Mouse (Mus musculus) gastrocnemius, adult 8-10 months (tissue): ENCODE data around the gene Pamr1. TPM values are rescaled to one million over a fixed set of nuclear protein-coding genes. Genes with fewer than 3 reads are reported as not detected.

Source experiments
- DNase-seq, 2 experiments: peaks; one replicate each; pipeline ENCODE4 v3.0.0; 2022; ENCODE audit warnings: low spot score in 2 of 2
- total RNA-seq, 4 experiments: library from RNA; stranded (reverse); gene quantifications; 2 replicates each; pipeline ENCODE4 v1.2.4; 2022

Pamr1 gene
- 10 to 100 TPM in 1 of 4 experiments, 1 to 10 TPM in 3; 6.7 to 14.8 (median 8.5) TPM for total RNA-seq

DNA sequence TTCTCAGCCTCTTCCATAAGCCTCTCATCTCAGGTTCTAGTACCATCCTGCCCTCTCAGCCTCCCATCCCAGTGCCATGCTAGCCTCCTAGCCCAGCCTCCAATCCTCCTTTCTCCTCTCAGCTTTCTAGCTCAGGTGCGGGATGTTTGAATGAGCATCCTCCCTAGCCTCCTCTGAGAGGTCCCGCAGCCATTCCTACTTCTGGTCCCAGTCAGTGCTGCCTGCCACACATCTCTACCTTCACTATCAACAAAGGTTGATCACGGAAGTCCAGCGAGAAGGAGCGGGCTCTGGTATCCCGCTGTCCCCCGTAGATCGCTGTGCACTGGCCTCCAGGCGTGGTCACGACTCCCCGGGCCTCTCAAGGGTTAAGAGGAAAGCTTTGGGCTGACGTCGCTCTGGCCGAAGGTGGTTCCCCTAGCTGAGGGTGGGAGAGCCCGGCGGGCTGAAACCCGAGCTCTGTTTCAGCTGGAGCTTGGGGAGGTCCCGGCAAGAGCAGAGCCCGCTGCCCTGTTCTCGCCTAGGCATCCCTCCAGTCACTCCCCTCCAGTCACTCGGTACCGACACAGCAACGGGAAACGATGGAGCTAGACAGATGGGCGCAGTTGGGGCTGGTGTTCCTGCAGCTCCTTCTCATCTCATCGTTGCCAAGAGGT is at the start of gene Pamr1:
Gene Pamr1 (plus strand): TSS at position 402 of the 656 bp plus-strand sequence.
- peak in 1 of 2 experiments; percentile 21 for DNase-seq

GRCm38 (mm10) chr2:102507633-102508032 is 42.2 kb upstream of the Pamr1 start:
- DNase-seq = no peak

DNA sequence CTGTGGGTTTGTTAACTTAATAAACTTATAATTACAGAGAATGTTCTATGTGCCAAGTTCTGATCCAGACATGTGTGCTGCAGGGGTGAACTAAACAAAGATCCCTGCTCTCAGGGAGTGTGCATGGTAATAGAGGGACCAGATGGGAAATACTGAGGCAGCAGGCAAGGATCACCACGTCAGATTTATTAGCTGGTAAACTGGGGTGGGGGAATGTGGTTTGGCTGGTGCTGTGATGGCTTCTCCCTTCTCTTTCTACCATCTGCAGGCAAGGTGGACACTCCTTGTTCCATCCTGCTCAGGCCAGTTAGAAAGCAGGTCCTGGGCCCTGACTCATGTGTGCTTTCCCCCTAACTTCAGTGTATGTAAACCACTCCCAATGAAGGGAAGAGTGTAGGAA is 41.7 kb upstream of the Pamr1 start:
- no peak for DNase-seq

- no peak for DNase-seq
These were observed 29.9 kb upstream of the Pamr1 start for GRCm38 (mm10) chr2:102519956-102520355.

GRCm38 (mm10) chr2:102527563-102527962 is 22.2 kb upstream of the Pamr1 start:
- no peak for DNase-seq

- no peak for DNase-seq
These were observed 16.4 kb upstream of the Pamr1 start for GRCm38 (mm10) chr2:102533437-102533836.

DNA sequence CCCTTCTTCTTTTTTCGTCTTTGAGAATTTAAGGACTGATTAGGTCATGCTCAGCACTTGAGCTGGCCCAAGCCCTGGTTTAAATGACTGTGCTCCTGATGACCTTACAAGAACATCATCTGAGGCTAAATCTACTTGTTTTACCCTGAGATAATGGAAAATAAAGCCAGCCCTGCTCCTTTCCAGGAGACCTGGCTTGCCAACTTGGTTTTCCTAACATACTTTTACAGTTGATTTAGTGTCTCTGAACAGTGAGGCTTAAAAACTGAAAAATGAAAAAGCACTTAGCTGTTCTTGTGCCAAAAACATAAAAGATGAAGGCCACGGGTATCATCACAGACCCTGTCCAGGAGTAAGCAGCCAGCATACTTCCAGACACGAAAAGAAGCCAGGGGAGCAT is 13.0 kb upstream of the Pamr1 start:
- peak in 1 of 2 experiments; percentile 21 for DNase-seq

DNA sequence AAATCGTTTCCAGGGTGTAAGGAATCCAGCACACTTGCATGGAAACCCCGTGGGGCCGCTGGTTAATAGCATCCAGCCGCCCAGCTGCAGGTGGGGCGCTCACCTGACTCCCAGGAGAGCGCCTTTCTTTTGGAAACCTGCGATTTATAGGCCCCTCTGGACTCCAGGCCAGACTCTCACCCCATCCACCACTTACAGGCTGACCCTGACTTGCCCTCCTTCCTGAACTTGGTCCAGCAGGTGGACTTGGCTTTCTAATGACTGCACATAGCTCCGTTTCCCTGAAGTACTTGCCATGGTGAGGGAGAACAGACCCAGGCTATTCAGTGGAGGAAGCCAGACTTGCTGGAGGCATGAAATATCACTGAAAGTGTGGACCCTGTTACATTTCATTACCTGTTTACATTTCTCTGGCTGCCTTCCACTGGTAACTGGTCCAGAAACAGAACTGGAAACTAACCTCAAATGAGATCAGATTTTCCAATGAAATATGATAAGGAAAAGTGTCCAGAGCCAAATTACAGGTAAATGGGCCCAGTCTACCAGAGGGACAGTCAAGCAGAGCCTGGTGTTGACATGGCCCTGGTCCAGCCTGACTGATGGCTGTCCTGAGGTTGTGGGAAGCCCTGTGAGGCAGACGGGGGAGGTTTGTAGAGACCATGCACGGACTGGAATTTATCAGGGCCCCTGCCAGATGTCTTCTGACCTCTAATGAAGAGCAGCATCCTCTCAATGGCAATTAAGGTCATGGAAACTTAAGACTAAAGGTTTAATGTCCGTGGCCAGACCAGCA is 9.2 kb upstream of the Pamr1 start:
- DNase-seq = no peak

DNA sequence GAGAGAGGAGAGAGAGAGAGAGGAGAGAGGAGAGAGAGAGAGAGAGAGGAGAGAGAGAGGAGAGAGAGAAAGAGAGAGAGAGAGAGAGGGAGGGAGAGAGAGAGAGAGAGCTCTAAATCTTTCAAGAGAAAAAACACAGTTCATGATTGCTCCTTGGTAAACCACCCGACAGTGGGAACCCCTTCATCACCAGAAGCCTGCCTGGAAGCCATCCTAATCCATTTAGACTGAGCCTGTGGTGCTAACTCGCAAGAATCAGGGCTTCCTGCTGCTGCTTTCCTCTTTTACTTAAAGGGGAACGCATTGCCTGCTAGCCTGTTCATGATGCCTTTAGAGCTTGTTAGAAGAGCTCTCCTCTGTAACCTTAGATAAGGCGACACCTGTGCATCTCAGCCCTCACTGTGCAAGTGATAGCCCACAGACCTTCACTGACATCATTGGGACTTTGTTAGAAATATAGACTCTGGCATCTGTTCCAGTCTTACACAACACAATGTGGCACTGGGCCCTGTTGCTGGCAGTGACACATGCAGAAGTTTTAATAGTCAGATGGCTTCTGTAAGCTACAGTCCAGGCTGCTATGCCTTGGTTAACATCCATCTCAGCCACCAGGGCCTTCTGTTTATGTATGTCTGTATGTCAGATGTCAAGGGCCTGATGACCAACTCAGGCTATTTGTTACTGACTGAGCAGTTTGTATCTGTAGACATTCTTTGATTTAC is 8.2 kb upstream of the Pamr1 start:
- DNase-seq = peak; percentile 23 to 40

GRCm38 (mm10) chr2:102543961-102544719 is 5.7 kb upstream of the Pamr1 start:
- DNase-seq = no peak

GRCm38 (mm10) chr2:102550910-102551582 is 1.2 kb downstream of the Pamr1 start:
- no peak for DNase-seq

DNA sequence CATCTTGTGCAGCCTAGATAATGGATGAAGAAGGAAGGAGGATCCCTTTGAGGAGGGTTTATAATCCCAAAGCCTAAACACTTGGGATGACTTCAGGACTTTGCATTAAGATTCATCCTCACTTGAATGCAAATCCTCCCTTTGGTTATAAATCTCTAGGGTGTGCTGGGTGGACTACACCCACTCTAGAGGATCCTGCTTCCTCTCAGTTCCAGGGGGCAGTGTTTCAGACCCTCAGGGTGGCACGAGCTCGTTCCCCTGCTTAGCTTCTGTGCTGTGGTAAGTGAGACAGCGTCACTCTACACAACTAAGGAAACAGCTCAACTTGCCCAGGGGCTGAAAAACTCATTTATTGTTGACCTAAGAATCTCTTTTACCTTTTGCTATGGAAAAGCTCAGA is 1.8 kb downstream of the Pamr1 start:
- no peak for DNase-seq

DNA sequence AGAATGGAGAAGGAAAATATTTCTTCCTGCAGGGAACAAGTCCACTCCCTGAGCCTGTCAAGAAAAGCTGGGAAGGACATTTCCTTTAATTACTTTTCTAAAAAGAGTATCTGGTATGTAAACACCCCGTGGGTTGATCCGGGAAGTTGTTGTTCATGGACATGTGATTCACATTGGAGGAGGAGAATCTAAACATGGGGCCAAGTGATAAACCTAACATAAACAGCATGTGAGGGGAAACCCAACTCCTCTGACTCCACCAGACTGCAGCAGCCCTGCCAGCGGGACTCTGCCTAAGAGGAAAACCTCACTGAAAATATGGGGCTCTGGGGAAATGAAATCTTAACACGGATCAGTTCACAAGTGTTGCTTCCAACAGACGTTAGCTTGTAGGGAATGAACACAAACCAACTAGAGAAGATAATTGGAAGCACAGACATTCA is 2.3 kb downstream of the Pamr1 start:
- DNase-seq = peak in 1 of 2 experiments; percentile 34

- no peak for DNase-seq
These were observed 7.3 kb downstream of the Pamr1 start for GRCm38 (mm10) chr2:102557085-102557484.

- no peak for DNase-seq
These were observed 9.2 kb downstream of the Pamr1 start for GRCm38 (mm10) chr2:102558965-102559364.

GRCm38 (mm10) chr2:102563848-102564247 is 14.0 kb downstream of the Pamr1 start:
- no peak for DNase-seq

- DNase-seq = no peak
These were observed 29.4 kb downstream of the Pamr1 start for GRCm38 (mm10) chr2:102579248-102579647.

DNA sequence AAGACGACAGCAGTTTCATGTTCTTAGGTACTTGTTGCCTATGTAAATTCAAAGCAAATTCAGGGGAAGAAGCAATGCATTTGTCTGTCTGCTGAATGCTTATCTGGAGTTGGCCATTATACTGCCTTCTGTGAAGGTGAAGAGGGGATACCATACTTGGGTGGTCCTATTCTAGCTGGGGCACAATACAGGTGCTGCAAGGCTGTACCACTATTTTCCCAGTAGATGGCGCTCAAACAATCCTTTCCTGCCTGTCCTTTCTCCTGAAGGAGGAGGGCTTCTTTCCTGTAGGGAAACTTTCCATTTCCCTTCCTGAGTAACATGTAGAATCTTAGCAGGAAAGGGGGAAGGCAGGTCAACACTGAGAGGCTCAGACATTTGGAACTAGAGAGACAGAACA is 40.2 kb downstream of the Pamr1 start:
- no peak for DNase-seq

DNA sequence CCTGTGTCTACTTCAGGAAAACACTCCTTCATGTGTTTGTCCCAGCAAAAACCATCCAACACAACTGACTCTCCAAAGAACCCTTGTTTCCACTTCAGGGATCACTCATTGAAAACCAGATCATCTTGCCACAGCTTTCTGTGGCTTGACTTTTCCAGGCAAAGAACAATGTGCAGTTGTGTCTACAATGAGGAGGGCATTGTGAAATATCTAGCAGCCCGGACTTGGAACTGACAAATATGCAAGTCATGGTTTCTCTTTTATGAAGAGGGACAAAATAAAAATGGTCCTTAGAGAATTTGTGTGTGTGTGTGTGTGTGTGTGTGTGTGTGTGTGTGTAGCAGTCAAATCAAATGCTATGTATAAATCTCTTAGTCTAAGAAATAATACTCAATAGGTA is 44.7 kb downstream of the Pamr1 start:
- no peak for DNase-seq

DNA sequence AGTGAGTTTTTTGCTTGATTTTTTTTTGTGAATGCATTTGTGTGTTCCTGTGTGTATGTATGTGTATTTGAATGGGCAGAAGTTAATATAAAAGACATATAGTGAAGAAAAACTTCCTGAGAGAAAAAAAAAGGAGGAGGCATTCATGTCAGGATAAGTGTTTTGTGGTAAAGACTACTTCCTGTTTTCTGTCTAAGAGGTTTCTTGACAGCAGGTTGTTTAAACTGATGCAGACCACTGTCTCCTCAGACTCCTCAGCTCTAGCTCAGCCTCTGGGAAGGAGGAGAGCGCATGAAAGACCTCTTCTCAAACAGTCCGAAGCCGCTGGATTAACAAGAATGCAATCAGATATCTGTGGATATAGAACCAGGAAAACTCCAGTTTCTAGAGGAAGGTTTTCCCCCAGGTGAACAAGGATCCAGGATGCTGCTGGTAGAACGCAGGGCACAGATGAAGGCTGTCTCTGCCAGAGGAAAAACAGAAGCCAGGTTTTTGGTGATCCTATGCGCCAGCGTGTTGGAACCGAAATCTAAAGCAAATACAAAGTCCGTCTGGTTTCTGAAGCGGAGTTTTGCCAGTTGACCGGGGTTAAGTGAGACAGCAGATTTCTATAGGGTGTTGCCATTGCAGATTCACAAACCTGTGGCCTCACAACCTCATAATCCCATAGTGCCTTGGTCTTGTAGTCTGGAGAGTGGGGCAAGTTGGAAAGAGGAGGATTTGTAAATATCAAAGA is 45.8 kb downstream of the Pamr1 start:
- DNase-seq = no peak
